Comparison of ENCODE assay signal across 16 mouse cellular contexts in the genomic region with DNA sequence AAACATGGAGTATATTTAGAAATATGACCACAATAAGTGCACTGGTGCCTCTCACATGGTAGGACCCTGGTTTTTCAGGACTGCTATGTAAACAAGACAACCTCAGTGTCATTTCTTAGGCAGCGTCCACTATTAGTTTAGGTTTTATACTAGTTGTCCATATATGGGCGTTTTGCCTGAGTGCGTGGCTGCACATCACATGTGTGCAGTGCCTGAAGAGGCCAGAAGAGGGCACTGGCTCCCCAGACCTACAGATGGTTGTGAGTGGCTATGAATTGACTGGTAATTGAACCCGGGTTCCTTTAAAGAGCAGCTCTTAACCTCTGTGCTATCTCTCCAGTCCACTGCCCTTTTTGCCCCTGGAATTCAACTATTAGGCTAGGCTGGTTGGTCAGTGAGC. TPM values are rescaled to one million over a fixed set of nuclear protein-coding genes. Genes with fewer than 3 reads are reported as not detected.
DNase-seq lines count a peak whose midpoint lies in the region; ATAC-seq and TF ChIP-seq lines count a peak whose summit lies in the region.
"Had no signal": no experiment of that assay in that cellular context is flagged by ENCODE, and none has a peak within 500 bp of the region (broad histone marks: within the 10 kb centered on the region; RNA-seq: fewer than 3 reads in every experiment).

No protein-coding gene starts in this region.

- TF ChIP-seq POLR2A in lung, adult 2 months (IDR thresholded peaks at IDR 0.05; ENCODE audit: borderline replicate concordance, extremely low read depth, low read depth, low read length) = no peak

- ATAC-seq in megakaryocyte, adult 5-6 weeks (ENCODE audit: poor library complexity, severe bottlenecking) = peak; percentile 58
- no peak for ATAC-seq in erythroid progenitor cell, adult 5-6 weeks (replicated peaks; ENCODE audit: low FRiP score, poor library complexity, severe bottlenecking)
- ATAC-seq: intestine, embryonic 16.5 days had no signal

- H3K4me1 ChIP-seq in lung, adult 2 months (ENCODE audit: control insufficient read depth, insufficient read depth, low read length) = no peaks in the 10 kb centered on the region

- 97% methylated on average over 4 of the region's 4 CpGs for WGBS in lung, adult 2 months

- peak; percentile 38 for TF ChIP-seq CTCF in gastrocnemius, adult 2 months (IDR thresholded peaks at IDR 0.05)
- TF ChIP-seq CTCF in lung, adult 2 months (IDR thresholded peaks at IDR 0.05; ENCODE audit: insufficient read depth, low read length) = peak; percentile 29; the same call in 1 of the 2 replicates

- H3K4me3 ChIP-seq in gastrocnemius, adult 2 months = no peak overlapping the region
- H3K4me3 ChIP-seq in lung, adult 2 months (replicated peaks; ENCODE audit: extremely low read depth, low read depth, low read length) = no peak overlapping the region
- H3K4me3 ChIP-seq: forebrain, embryonic 12.5 days; heart, embryonic 15.5 days; neural tube, embryonic 13.5 days had no signal

- H3K27ac ChIP-seq in gastrocnemius, adult 2 months = no peak overlapping the region
- H3K27ac ChIP-seq: forebrain, embryonic 12.5 days; heart, embryonic 15.5 days; neural tube, embryonic 13.5 days had no signal

- intact Hi-C loops in gastrocnemius, adult 2 months (cut with DNase I) = loop anchor here (10.0 kb wide), 1 partner anchor 142 kb away; no protein-coding TSS in a partner anchor

- DNase-seq in gastrocnemius, adult 2 months = no peak
- DNase-seq in gastrocnemius, adult 18-20 months (ENCODE audit: low spot score) = no peak
- DNase-seq in lung, adult 2 months = no peak
- DNase-seq in lung, postnatal 25 days (ENCODE audit: low spot score) = no peak
- peak; percentile 77 for DNase-seq in ES-CJ7 (ENCODE audit: low read depth, low spot score)
- no peak for DNase-seq in frontal cortex, adult 2 months (ENCODE audit: extremely low spot score in 1 of 2, low spot score in 1 of 2)
- DNase-seq: cerebellum, adult 11 months; gastrocnemius, postnatal 36 days; right cerebral cortex, postnatal 14 days had no signal

RNA-seq across cellular contexts. Expression of a gene that starts 6.0 kb away (rescaled TPM):
- total RNA-seq in gastrocnemius, adult 2 months (2021) = 1 to 10 TPM; 1.3 to 2.7 TPM
- under 1 TPM; 0.59 to 0.82 TPM for total RNA-seq in gastrocnemius, adult 18-20 months (2021)
- 2.7 and 3.3 TPM in 2 replicates for polyA plus RNA-seq in lung, adult 2 months (2012; rRNA removed)
- 0.07 TPM in 1 of 2 replicates, not detected in the other for total RNA-seq in megakaryocyte, adult 5-6 weeks (2015)
- total RNA-seq in megakaryocyte, adult 5-6 weeks (2017) = 0.22 TPM in 1 of 2 replicates, not detected in the other
- 4.7 and 5.7 TPM in 2 replicates for polyA plus RNA-seq in frontal cortex, adult 2 months (2012; rRNA removed)
- total RNA-seq in erythroid progenitor cell, adult 5-6 weeks (2015; ENCODE audit: low replicate concordance) = not detected in 2 replicates
- not detected in 2 replicates for total RNA-seq in erythroid progenitor cell, adult 5-6 weeks (2017; ENCODE audit: low replicate concordance)
- total RNA-seq: megakaryocyte-erythroid progenitor cell, adult 5-6 weeks had no signal

RNA-seq across cellular contexts. Expression of a gene that starts 11.9 kb away (rescaled TPM):
- total RNA-seq in gastrocnemius, adult 2 months (2021) = under 1 TPM; 0.15 to 0.33 TPM
- under 1 TPM; 0.12 to 0.21 TPM for total RNA-seq in gastrocnemius, adult 18-20 months (2021)
- polyA plus RNA-seq in lung, adult 2 months (2012; rRNA removed) = 7.2 and 9.0 TPM in 2 replicates
- 18.3 and 19.9 TPM in 2 replicates for total RNA-seq in megakaryocyte, adult 5-6 weeks (2015)
- total RNA-seq in megakaryocyte, adult 5-6 weeks (2017) = 16.6 and 19.7 TPM in 2 replicates
- polyA plus RNA-seq in frontal cortex, adult 2 months (2012; rRNA removed) = 0.42 and 0.44 TPM in 2 replicates
- total RNA-seq in erythroid progenitor cell, adult 5-6 weeks (2015; ENCODE audit: low replicate concordance) = 2.9 TPM in 1 of 2 replicates, not detected in the other
- total RNA-seq in erythroid progenitor cell, adult 5-6 weeks (2017; ENCODE audit: low replicate concordance) = 0.26 TPM in 1 of 2 replicates, not detected in the other
- total RNA-seq: megakaryocyte-erythroid progenitor cell, adult 5-6 weeks had no signal

RNA-seq across cellular contexts. Expression of a gene that starts 39.4 kb away (rescaled TPM):
- 10 to 100 TPM; 26.5 to 41.2 TPM for total RNA-seq in gastrocnemius, adult 2 months (2021)
- 10 to 100 TPM; 21.8 to 28.9 TPM for total RNA-seq in gastrocnemius, adult 18-20 months (2021)
- polyA plus RNA-seq in lung, adult 2 months (2012; rRNA removed) = 75.7 and 93.4 TPM in 2 replicates
- 9.8 and 13.1 TPM in 2 replicates for total RNA-seq in megakaryocyte, adult 5-6 weeks (2015)
- 9.6 and 14.8 TPM in 2 replicates for total RNA-seq in megakaryocyte, adult 5-6 weeks (2017)
- 12.0 and 15.2 TPM in 2 replicates for polyA plus RNA-seq in frontal cortex, adult 2 months (2012; rRNA removed)
- total RNA-seq in erythroid progenitor cell, adult 5-6 weeks (2015; ENCODE audit: low replicate concordance) = 34.0 and 38.9 TPM in 2 replicates
- 37.8 and 43.8 TPM in 2 replicates for total RNA-seq in erythroid progenitor cell, adult 5-6 weeks (2017; ENCODE audit: low replicate concordance)

RNA-seq across cellular contexts. Expression of a gene that starts 43.4 kb away (rescaled TPM):
- 10 to 100 TPM in 1 of 2 experiments, 1 to 10 TPM in 1; 7.9 to 10.3 TPM for total RNA-seq in gastrocnemius, adult 2 months (2021)
- 10 to 100 TPM in 1 of 2 experiments, 1 to 10 TPM in 1; 9.6 to 10.4 TPM for total RNA-seq in gastrocnemius, adult 18-20 months (2021)
- polyA plus RNA-seq in lung, adult 2 months (2012; rRNA removed) = 12.2 and 14.0 TPM in 2 replicates
- 12.4 and 15.8 TPM in 2 replicates for total RNA-seq in megakaryocyte, adult 5-6 weeks (2015)
- 10.8 and 11.4 TPM in 2 replicates for total RNA-seq in megakaryocyte, adult 5-6 weeks (2017)
- 13.6 and 14.7 TPM in 2 replicates for polyA plus RNA-seq in frontal cortex, adult 2 months (2012; rRNA removed)
- 4.7 TPM in 1 of 2 replicates, not detected in the other for total RNA-seq in erythroid progenitor cell, adult 5-6 weeks (2015; ENCODE audit: low replicate concordance)
- 3.2 and 4.2 TPM in 2 replicates for total RNA-seq in erythroid progenitor cell, adult 5-6 weeks (2017; ENCODE audit: low replicate concordance)

Comparison
In these comparisons a context has a peak if more than half of its experiments do, and no peak if none do; other contexts are left out.
1. RNA of a gene that starts 11.9 kb away (total RNA-seq): 16.6 to 19.9 TPM in megakaryocyte, adult 5-6 weeks; 0.15 to 0.33 TPM in gastrocnemius, adult 2 months, 0.12 to 0.21 TPM in gastrocnemius, adult 18-20 months and 0.26 to 2.9 TPM in erythroid progenitor cell, adult 5-6 weeks; every median in the first group is over 4 times any median in the second.